Mouse (Mus musculus): ENCODE data around the gene Gal3st2c. TPM values are rescaled to one million over a fixed set of nuclear protein-coding genes. Genes with fewer than 3 reads are reported as not detected.

Gene Gal3st2c
- polyA plus RNA-seq, 1 experiment = not detected

- no peak within 1 kb of the TSS for H3K4me3 ChIP-seq (ENCODE audit: insufficient read depth, poor library complexity, severe bottlenecking)
- no peaks in the 10 kb centered on the region for H3K79me2 ChIP-seq (ENCODE audit: control insufficient read depth, insufficient read depth)
- TF ChIP-seq CTCF (IDR thresholded peaks at IDR 0.05; ENCODE audit: control insufficient read depth, insufficient read depth, insufficient read length) = no peak
- no peak for TF ChIP-seq MYOG (IDR thresholded peaks at IDR 0.05; ENCODE audit: control insufficient read depth, extremely low read depth, insufficient read length)
- TF ChIP-seq USF1 (IDR thresholded peaks at IDR 0.05; ENCODE audit: low read depth) = no peak
- TF ChIP-seq FOSL1 (IDR thresholded peaks at IDR 0.05; ENCODE audit: insufficient read depth, low read length, poor library complexity, severe bottlenecking) = no peak
- no peak within 1 kb of the TSS for H3ac ChIP-seq (ENCODE audit: control insufficient read depth, insufficient read length, low read depth)
- H3K36me3 ChIP-seq (ENCODE audit: control insufficient read depth, insufficient read depth) = no peaks in the 10 kb centered on the region
- peaks cover 37% of the 10 kb centered on the region for H3K27me3 ChIP-seq (ENCODE audit: control insufficient read depth, insufficient read depth, insufficient read length)
- no peaks in the 10 kb centered on the region for H3K79me3 ChIP-seq (ENCODE audit: low read depth)
Measured at GRCm38 (mm10) chr1:94020151-94020550, 29.8 kb downstream of the Gal3st2c start, which contains the start of gene Neu4. Gene Neu4 (plus strand): TSS chr1:94020451.

GRCm38 (mm10) chr1:94027506-94028108, 37.3 kb downstream of the Gal3st2c start:
- TF ChIP-seq CTCF (IDR thresholded peaks at IDR 0.05; ENCODE audit: control insufficient read depth, insufficient read depth, insufficient read length) (no peak), USF1 (IDR thresholded peaks at IDR 0.05; ENCODE audit: low read depth) (no peak)

DNA sequence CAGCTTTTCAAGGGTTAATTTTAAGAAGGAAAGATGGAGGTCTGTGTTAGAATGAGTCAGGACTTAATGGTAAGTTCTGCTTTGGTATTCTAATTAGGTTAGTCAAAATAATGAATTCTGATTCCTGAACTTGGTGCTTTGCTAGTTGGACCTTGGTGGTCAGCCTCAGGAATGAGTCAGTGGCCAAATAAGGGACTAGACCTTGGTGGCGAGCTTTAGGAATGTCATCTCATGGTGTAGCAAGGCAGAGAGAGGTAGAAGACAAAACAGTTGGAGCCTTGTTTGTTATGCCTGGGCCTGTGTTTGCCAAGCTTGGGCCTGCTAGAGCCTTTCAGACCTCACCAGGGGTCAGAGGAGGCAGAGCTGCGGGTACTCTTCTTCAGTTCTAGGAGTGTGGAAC, 38.4 kb downstream of the Gal3st2c start:
- H3ac ChIP-seq (ENCODE audit: control insufficient read depth, insufficient read length, low read depth) = no peak overlapping the region
- no peak overlapping the region for H3K4me3 ChIP-seq (ENCODE audit: insufficient read depth, poor library complexity, severe bottlenecking)
- no peaks in the 10 kb centered on the region for H3K79me3 ChIP-seq (ENCODE audit: low read depth)
- TF ChIP-seq MAX (IDR thresholded peaks at IDR 0.05) (no peak), CTCF (IDR thresholded peaks at IDR 0.05; ENCODE audit: control insufficient read depth, insufficient read depth, insufficient read length) (no peak), FOSL1 (IDR thresholded peaks at IDR 0.05; ENCODE audit: insufficient read depth, low read length, poor library complexity, severe bottlenecking) (no peak), MYOD1 (IDR thresholded peaks at IDR 0.05; ENCODE audit: control insufficient read depth, insufficient read length, low read depth) (no peak), CEBPB (IDR thresholded peaks at IDR 0.05; ENCODE audit: low read depth) (no peak), MYOG (IDR thresholded peaks at IDR 0.05; ENCODE audit: control insufficient read depth, extremely low read depth, insufficient read length) (no peak), USF1 (IDR thresholded peaks at IDR 0.05; ENCODE audit: low read depth) (no peak)
- no peaks in the 10 kb centered on the region for H3K36me3 ChIP-seq (ENCODE audit: control insufficient read depth, insufficient read depth)
- H3K27me3 ChIP-seq (ENCODE audit: control insufficient read depth, insufficient read depth, insufficient read length) = peaks cover 22% of the 10 kb centered on the region
- no peaks in the 10 kb centered on the region for H3K79me2 ChIP-seq (ENCODE audit: control insufficient read depth, insufficient read depth)

More at GRCm38 (mm10) chr1:94027506-94028108, 37.3 kb downstream of the Gal3st2c start:
- Histone ChIP-seq H3K4me3 (ENCODE audit: insufficient read depth, poor library complexity, severe bottlenecking) (no peak overlapping the region), H3ac (ENCODE audit: control insufficient read depth, insufficient read length, low read depth) (no peak overlapping the region), H3K79me2 (ENCODE audit: control insufficient read depth, insufficient read depth) (no peaks in the 10 kb centered on the region), H3K36me3 (ENCODE audit: control insufficient read depth, insufficient read depth) (no peaks in the 10 kb centered on the region), H3K79me3 (ENCODE audit: low read depth) (no peaks in the 10 kb centered on the region), H3K27me3 (ENCODE audit: control insufficient read depth, insufficient read depth, insufficient read length) (peaks cover 33% of the 10 kb centered on the region)

- no peaks in the 10 kb centered on the region for H3K27me3 ChIP-seq (ENCODE audit: control insufficient read depth, insufficient read depth, insufficient read length)
- no peaks in the 10 kb centered on the region for H3K79me3 ChIP-seq (ENCODE audit: low read depth)
- H3ac ChIP-seq (ENCODE audit: control insufficient read depth, insufficient read length, low read depth) = no peak overlapping the region
Measured at GRCm38 (mm10) chr1:94033075-94033602, 42.8 kb downstream of the Gal3st2c start.

DNA sequence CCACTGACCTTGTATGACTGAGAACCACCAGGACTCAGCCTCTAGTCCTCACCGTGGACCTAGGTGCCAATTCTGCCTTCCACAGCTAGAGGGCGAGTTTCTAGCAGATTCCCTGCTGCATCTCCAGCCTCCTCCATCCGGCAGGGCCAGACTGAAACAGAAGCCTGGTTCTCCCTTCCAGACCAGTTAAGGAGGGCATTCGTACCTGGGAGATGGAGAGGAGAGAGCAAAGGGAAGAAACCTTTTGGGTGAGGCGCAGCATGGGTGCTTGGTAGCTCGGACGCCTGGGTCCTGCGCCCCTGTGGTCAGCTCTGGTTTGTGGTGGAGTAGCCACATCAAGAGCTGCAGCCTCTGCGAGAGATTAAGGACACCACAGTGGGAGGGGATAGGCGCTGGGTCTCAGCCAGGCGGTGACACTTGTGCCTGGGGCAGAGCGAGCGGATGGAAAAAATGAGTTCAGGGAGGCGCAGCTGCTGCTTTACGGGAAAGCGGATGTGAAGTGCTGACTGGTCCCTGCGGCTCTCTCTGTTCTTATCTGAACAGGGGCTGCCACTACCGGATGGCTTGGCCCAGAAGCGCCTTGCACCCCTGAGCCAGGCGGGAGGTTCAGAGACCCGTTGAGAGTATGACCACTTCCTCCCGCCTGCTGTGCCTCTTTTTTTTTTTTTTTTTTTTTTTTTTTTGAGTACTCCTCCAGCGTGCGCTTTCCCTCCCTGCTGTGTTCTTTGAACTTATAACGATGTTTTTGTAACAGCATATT, 44.9 kb downstream of the Gal3st2c start:
- Histone ChIP-seq H3K4me3 (ENCODE audit: insufficient read depth, poor library complexity, severe bottlenecking) (no peak overlapping the region), H3K27me3 (ENCODE audit: control insufficient read depth, insufficient read depth, insufficient read length) (peaks cover 10% of the 10 kb centered on the region), H3K36me3 (ENCODE audit: control insufficient read depth, insufficient read depth) (no peaks in the 10 kb centered on the region), H3K79me3 (ENCODE audit: low read depth) (no peaks in the 10 kb centered on the region), H3K79me2 (ENCODE audit: control insufficient read depth, insufficient read depth) (no peaks in the 10 kb centered on the region), H3ac (ENCODE audit: control insufficient read depth, insufficient read length, low read depth) (no peak overlapping the region)
- no peak for TF ChIP-seq FOSL1 (IDR thresholded peaks at IDR 0.05; ENCODE audit: insufficient read depth, low read length, poor library complexity, severe bottlenecking)
- TF ChIP-seq CTCF (IDR thresholded peaks at IDR 0.05; ENCODE audit: control insufficient read depth, insufficient read depth, insufficient read length) = peak; percentile 49
- no peak for TF ChIP-seq USF1 (IDR thresholded peaks at IDR 0.05; ENCODE audit: low read depth)
- no peak for TF ChIP-seq CEBPB (IDR thresholded peaks at IDR 0.05; ENCODE audit: low read depth)
- no peak for TF ChIP-seq MAX (IDR thresholded peaks at IDR 0.05)
- no peak for TF ChIP-seq MYOG (IDR thresholded peaks at IDR 0.05; ENCODE audit: control insufficient read depth, extremely low read depth, insufficient read length)
- peak; percentile 72 for TF ChIP-seq MYOD1 (IDR thresholded peaks at IDR 0.05; ENCODE audit: control insufficient read depth, insufficient read length, low read depth)

More at GRCm38 (mm10) chr1:94033075-94033602, 42.8 kb downstream of the Gal3st2c start:
- Histone ChIP-seq H3K79me2 (ENCODE audit: control insufficient read depth, insufficient read depth) (no peaks in the 10 kb centered on the region), H3K36me3 (ENCODE audit: control insufficient read depth, insufficient read depth) (no peaks in the 10 kb centered on the region), H3K4me3 (ENCODE audit: insufficient read depth, poor library complexity, severe bottlenecking) (no peak overlapping the region)
- no peak for TF ChIP-seq MYOD1 (IDR thresholded peaks at IDR 0.05; ENCODE audit: control insufficient read depth, insufficient read length, low read depth)
- TF ChIP-seq FOSL1 (IDR thresholded peaks at IDR 0.05; ENCODE audit: insufficient read depth, low read length, poor library complexity, severe bottlenecking) = no peak
- no peak for TF ChIP-seq USF1 (IDR thresholded peaks at IDR 0.05; ENCODE audit: low read depth)
- TF ChIP-seq MAX (IDR thresholded peaks at IDR 0.05) = no peak
- TF ChIP-seq CEBPB (IDR thresholded peaks at IDR 0.05; ENCODE audit: low read depth) = no peak

Data from C2C12 (cell line).